Mouse (Mus musculus): ENCODE results near the gene H2al1e. TPM values are rescaled to one million over a fixed set of nuclear protein-coding genes. Genes with fewer than 3 reads are reported as not detected.

H2al1e gene
- not detected for total RNA-seq (2023)

DNA sequence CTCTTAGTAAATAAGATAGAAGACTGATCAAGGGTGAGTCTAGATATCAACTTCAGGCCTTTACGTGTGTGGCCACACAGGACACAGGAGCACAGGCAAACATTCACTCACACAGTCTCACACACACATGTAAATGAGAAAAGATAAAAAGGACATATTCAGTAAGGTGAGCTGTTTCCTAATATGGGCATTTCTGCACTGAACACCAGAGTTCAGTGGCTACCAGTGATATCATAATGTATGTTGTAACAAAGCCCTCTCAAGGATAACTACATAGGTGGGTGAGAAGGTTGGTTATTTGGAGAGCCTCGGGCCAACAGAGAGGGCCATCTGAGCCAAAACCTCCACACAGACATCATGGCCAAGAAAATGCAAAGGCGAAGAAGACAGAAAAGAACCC is at the start of gene H2al1e:
H2al1e (plus strand) TSS at position 301 of the 400 bp plus-strand sequence.

DNA sequence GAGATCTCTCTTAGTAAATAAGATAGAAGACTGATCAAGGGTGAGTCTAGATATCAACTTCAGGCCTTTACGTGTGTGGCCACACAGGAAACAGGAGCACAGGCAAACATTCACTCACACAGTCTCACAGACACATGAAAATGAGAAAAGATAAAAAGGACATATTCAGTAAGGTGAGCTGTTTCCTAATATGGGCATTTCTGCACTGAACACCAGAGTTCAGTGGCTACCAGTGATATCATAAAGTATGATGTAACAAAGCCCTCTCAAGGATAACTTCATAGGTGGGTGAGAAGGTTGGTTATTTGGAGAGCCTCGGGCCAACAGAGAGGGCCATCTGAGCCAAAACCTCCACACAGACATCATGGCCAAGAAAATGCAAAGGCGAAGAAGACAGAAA is 12.8 kb upstream of the H2al1e start, which contains the start of gene H2al1a:
H2al1a (plus strand) TSS at position 301 of the 400 bp plus-strand sequence.

GRCm38 (mm10) chrX:11302132-11302531 is 9.6 kb upstream of the H2al1e start, which contains the start of gene H2al1b:
Gene H2al1b (plus strand): TSS chrX:11302432.

DNA sequence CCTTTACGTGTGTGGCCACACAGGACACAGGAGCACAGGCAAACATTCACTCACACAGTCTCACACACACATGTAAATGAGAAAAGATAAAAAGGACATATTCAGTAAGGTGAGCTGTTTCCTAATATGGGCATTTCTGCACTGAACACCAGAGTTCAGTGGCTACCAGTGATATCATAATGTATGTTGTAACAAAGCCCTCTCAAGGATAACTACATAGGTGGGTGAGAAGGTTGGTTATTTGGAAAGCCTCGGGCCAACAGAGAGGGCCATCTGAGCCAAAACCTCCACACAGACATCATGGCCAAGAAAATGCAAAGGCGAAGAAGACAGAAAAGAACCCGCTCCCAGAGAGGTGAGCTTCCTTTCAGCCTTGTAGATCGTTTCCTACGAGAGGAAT is 6.4 kb upstream of the H2al1e start, which contains the start of gene H2al1c:
H2al1c (plus strand) TSS at position 301 of the 400 bp plus-strand sequence.

GRCm38 (mm10) chrX:11308524-11308923 is 3.2 kb upstream of the H2al1e start, which contains the start of gene H2al1d:
Gene H2al1d (plus strand): TSS chrX:11308824.

GRCm38 (mm10) chrX:11314858-11315257 is 3.1 kb downstream of the H2al1e start, which contains the start of gene H2al1f:
Gene H2al1f (plus strand): TSS chrX:11315158.

GRCm38 (mm10) chrX:11317956-11318355 is 6.2 kb downstream of the H2al1e start, which contains the start of gene H2al1g:
Gene H2al1g (plus strand): TSS chrX:11318256.

DNA sequence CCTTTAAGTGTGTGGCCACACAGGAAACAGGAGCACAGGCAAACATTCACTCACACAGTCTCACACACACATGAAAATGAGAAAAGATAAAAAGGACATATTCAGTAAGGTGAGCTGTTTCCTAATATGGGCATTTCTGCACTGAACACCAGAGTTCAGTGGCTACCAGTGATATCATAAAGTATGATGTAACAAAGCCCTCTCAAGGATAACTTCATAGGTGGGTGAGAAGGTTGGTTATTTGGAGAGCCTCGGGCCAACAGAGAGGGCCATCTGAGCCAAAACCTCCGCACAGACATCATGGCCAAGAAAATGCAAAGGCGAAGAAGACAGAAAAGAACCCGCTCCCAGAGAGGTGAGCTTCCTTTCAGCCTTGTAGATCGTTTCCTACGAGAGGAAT is 9.5 kb downstream of the H2al1e start, which contains the start of gene H2al1h:
H2al1h (plus strand) TSS at position 301 of the 400 bp plus-strand sequence.

DNA sequence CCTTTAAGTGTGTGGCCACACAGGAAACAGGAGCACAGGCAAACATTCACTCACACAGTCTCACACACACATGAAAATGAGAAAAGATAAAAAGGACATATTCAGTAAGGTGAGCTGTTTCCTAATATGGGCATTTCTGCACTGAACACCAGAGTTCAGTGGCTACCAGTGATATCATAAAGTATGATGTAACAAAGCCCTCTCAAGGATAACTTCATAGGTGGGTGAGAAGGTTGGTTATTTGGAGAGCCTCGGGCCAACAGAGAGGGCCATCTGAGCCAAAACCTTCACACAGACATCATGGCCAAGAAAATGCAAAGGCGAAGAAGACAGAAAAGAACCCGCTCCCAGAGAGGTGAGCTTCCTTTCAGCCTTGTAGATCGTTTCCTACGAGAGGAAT is 12.6 kb downstream of the H2al1e start, which contains the start of gene H2al1i:
H2al1i (plus strand) TSS at position 301 of the 400 bp plus-strand sequence.

GRCm38 (mm10) chrX:11327522-11327921 is 15.8 kb downstream of the H2al1e start, which contains the start of gene H2al1j:
Gene H2al1j (plus strand): TSS chrX:11327822.

Other genes starting within 250 kb of the H2al1e start
- gene H2al1a, start 12.7 kb upstream of the H2al1e start, total RNA-seq (2023) = not detected
- not detected for gene H2al1b, start 9.5 kb upstream of the H2al1e start, total RNA-seq (2023)
- gene H2al1c, start 6.3 kb upstream of the H2al1e start, total RNA-seq (2023) = not detected
- gene H2al1d, start 3.1 kb upstream of the H2al1e start, total RNA-seq (2023) = not detected
- gene H2al1f, start 3.2 kb downstream of the H2al1e start, total RNA-seq (2023) = not detected
- gene H2al1g, start 6.3 kb downstream of the H2al1e start, total RNA-seq (2023) = not detected
- gene H2al1h, start 9.6 kb downstream of the H2al1e start, total RNA-seq (2023) = not detected
- not detected for gene H2al1i, start 12.7 kb downstream of the H2al1e start, total RNA-seq (2023)
- not detected for gene H2al1j, start 15.9 kb downstream of the H2al1e start, total RNA-seq (2023)